Mouse (Mus musculus) frontal cortex, postnatal 25 days (tissue): ENCODE measurements around the gene Taar3.

Experiments used
- DNase-seq, 2 experiments: peaks; one replicate each; pipeline ENCODE4 v3.0.0; 2022; ENCODE audit warnings: low spot score in 2 of 2

Taar3 gene

DNA sequence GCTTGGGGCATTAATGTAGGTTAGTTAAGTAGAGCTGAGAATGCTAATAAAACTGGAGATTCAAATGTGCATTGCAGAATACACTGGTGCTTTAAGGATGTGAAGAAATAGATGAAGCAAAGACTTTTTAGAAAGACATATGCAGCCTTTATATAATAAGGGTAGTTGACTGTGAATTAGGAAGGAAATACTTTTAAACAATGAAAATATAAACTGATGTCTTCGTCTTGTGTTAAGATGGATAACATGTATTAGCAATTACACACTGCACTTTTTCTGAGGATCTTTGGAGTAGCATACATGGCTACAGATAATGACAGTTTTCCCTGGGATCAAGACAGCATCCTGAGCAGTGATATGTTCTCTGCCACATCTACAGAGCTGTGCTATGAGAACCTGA lies 50.3 kb downstream of the Taar3 start, which contains the start of gene Taar7b:
Gene Taar7b, plus strand, starts transcription at position 301 of the 400 bp plus-strand sequence.
- DNase-seq: no peak
